Mouse (Mus musculus) MEL (cell line): ENCODE results near the gene Crybb2. TPM values are rescaled to one million over a fixed set of nuclear protein-coding genes. Genes with fewer than 3 reads are reported as not detected.

Experiments
- DNase-seq: peaks from one replicate; pipeline ENCODE4 v3.0.0; 2011; ENCODE audit warnings: low read depth, low spot score
- H3K27ac ChIP-seq: 2 replicates; pipeline ENCODE4 v1.5.1; 2012; ENCODE audit warnings: low read depth, mild to moderate bottlenecking, control low read depth, low read length, moderate library complexity; ENCODE audit not compliant: control insufficient read depth
- H3K27me3 ChIP-seq, 2 experiments: fragments of 150-350 bp in 1 of 2; sonication (generic) in 1 of 2; 2 replicates each; pipeline ENCODE4 v1.6.1; 2012; ENCODE audit warnings: low read length in 2 of 2, mild to moderate bottlenecking in 2 of 2, improper control_type of control experiment in 1 of 2, moderate library complexity in 1 of 2; ENCODE audit not compliant: insufficient read depth in 2 of 2, control insufficient read depth in 1 of 2
- H3K36me3 ChIP-seq, 2 experiments: 2 replicates each; pipeline ENCODE4 v1.6.1; 2012 to 2014; ENCODE audit warnings: low read length in 2 of 2, improper control_type of control experiment in 1 of 2, inconsistent platforms in 1 of 2, mild to moderate bottlenecking in 1 of 2; ENCODE audit not compliant: insufficient read depth in 2 of 2, control insufficient read depth in 1 of 2
- H3K4me1 ChIP-seq, 2 experiments: fragments of 150-350 bp in 1 of 2; sonication (generic) in 1 of 2; 2 replicates each; pipeline ENCODE4 v1.6.1; 2012; ENCODE audit warnings: low read length in 2 of 2, improper control_type of control experiment in 1 of 2, mild to moderate bottlenecking in 1 of 2; ENCODE audit not compliant: insufficient read depth in 2 of 2, control insufficient read depth in 1 of 2
- H3K4me3 ChIP-seq, 2 experiments: fragments of 150-350 bp in 1 of 2; sonication (generic) in 1 of 2; 2 replicates each; pipeline ENCODE4 v1.5.1; 2012; ENCODE audit warnings: low read depth in 2 of 2, low read length in 2 of 2, mild to moderate bottlenecking in 2 of 2, moderate library complexity in 2 of 2, control low read depth in 1 of 2, improper control_type of control experiment in 1 of 2; ENCODE audit not compliant: control insufficient read depth in 1 of 2, insufficient read depth in 1 of 2
- H3K79me2 ChIP-seq: 2 replicates; pipeline ENCODE4 v1.6.1; 2012; ENCODE audit warnings: mild to moderate bottlenecking, low read length, moderate library complexity; ENCODE audit not compliant: control insufficient read depth, poor library complexity, insufficient read depth
- H3K9ac ChIP-seq: 2 replicates; pipeline ENCODE4 v1.6.1; 2012; ENCODE audit warnings: low read depth, mild to moderate bottlenecking, control low read depth, low read length, moderate library complexity; ENCODE audit not compliant: control insufficient read depth, poor library complexity, severe bottlenecking
- H3K9me3 ChIP-seq: fragments of 150-350 bp; sonication (generic); replicated peaks from 2 replicates; pipeline ENCODE4 v1.6.1; 2012; ENCODE audit warnings: mild to moderate bottlenecking, low read length, improper control_type of control experiment, moderate library complexity; ENCODE audit not compliant: insufficient read depth
- BHLHE40 ChIP-seq: IDR thresholded peaks from 2 replicates; pipeline ENCODE4 v1.6.1; 2012; ENCODE audit warnings: low read depth, mild to moderate bottlenecking, inconsistent platforms, low read length, improper control_type of control experiment, borderline replicate concordance
- CTCF ChIP-seq, 3 experiments: IDR thresholded peaks in 2 of 3; conservative IDR thresholded peaks in 1 of 3; 2 replicates each; pipeline ENCODE4 v1.5.1; 2011 to 2012; ENCODE audit warnings: low read length in 3 of 3, low read depth in 2 of 3, mild to moderate bottlenecking in 2 of 3, improper control_type of control experiment in 1 of 3, inconsistent platforms in 1 of 3, mixed read lengths in 1 of 3, moderate library complexity in 1 of 3; ENCODE audit not compliant: control insufficient read depth in 1 of 3, insufficient read depth in 1 of 3, poor library complexity in 1 of 3, severe bottlenecking in 1 of 3
- ELF1 ChIP-seq: IDR thresholded peaks from 2 replicates; pipeline ENCODE4 v1.6.1; 2014; ENCODE audit warnings: low read depth, mild to moderate bottlenecking, inconsistent platforms, low read length, improper control_type of control experiment, moderate library complexity
- ETS1 ChIP-seq: IDR thresholded peaks from 2 replicates; pipeline ENCODE4 v1.6.1; 2012; ENCODE audit warnings: low read depth, mild to moderate bottlenecking, inconsistent platforms, low read length, improper control_type of control experiment, moderate library complexity
- GABPA ChIP-seq: IDR thresholded peaks from 2 replicates; pipeline ENCODE4 v1.6.1; 2012; ENCODE audit warnings: low read depth, mild to moderate bottlenecking, inconsistent platforms, low read length, improper control_type of control experiment, moderate library complexity
- GATA1 ChIP-seq: IDR thresholded peaks from 2 replicates; pipeline ENCODE4 v1.6.1; 2011; ENCODE audit warnings: low read depth, low read length, improper control_type of control experiment
- JUND ChIP-seq: IDR thresholded peaks from 2 replicates; pipeline ENCODE4 v1.6.1; 2011; ENCODE audit warnings: low read depth, mild to moderate bottlenecking, improper control_type of control experiment, low read length
- MAFK ChIP-seq: IDR thresholded peaks from 2 replicates; pipeline ENCODE4 v1.6.1; 2011; ENCODE audit warnings: low read depth, mild to moderate bottlenecking, low read length, improper control_type of control experiment, borderline replicate concordance
- MAX ChIP-seq: IDR thresholded peaks from 2 replicates; pipeline ENCODE4 v1.6.1; 2011; ENCODE audit warnings: low read length, improper control_type of control experiment
- MAZ ChIP-seq: IDR thresholded peaks from 2 replicates; pipeline ENCODE4 v1.6.1; 2012; ENCODE audit warnings: low read depth, mild to moderate bottlenecking, inconsistent platforms, low read length, improper control_type of control experiment
- MYB ChIP-seq: IDR thresholded peaks from 2 replicates; pipeline ENCODE4 v1.6.1; 2011; ENCODE audit warnings: mild to moderate bottlenecking, low read depth, low read length, improper control_type of control experiment
- MYC ChIP-seq: IDR thresholded peaks from 2 replicates; pipeline ENCODE4 v1.6.1; 2011; ENCODE audit warnings: low read depth, mild to moderate bottlenecking, low read length, improper control_type of control experiment, moderate library complexity
- NRF1 ChIP-seq: IDR thresholded peaks from 2 replicates; pipeline ENCODE4 v1.6.1; 2014; ENCODE audit warnings: low read depth, mild to moderate bottlenecking, inconsistent platforms, low read length, improper control_type of control experiment, moderate library complexity; ENCODE audit not compliant: poor library complexity, insufficient read depth, severe bottlenecking
- POLR2A ChIP-seq, 2 experiments: IDR thresholded peaks; 2 replicates each; pipeline ENCODE4 v1.6.1; 2011 to 2012; ENCODE audit warnings: low read length in 2 of 2, mild to moderate bottlenecking in 2 of 2, control low read depth in 1 of 2, improper control_type of control experiment in 1 of 2, low read depth in 1 of 2, moderate library complexity in 1 of 2; ENCODE audit not compliant: control insufficient read depth in 1 of 2, insufficient read depth in 1 of 2, poor library complexity in 1 of 2
- RAD21 ChIP-seq: IDR thresholded peaks from 2 replicates; pipeline ENCODE4 v1.6.1; 2011; ENCODE audit warnings: mild to moderate bottlenecking, low read depth, low read length, improper control_type of control experiment
- TAL1 ChIP-seq: IDR thresholded peaks from 2 replicates; pipeline ENCODE4 v1.6.1; 2012; ENCODE audit warnings: mild to moderate bottlenecking, inconsistent platforms, low read length, moderate library complexity, mixed read lengths
- TCF12 ChIP-seq: IDR thresholded peaks from 2 replicates; pipeline ENCODE4 v1.6.1; 2014; ENCODE audit warnings: low read depth, mild to moderate bottlenecking, inconsistent platforms, low read length, improper control_type of control experiment, moderate library complexity
- UBTF ChIP-seq: IDR thresholded peaks from 2 replicates; pipeline ENCODE4 v1.6.1; 2012; ENCODE audit warnings: low read depth, mild to moderate bottlenecking, inconsistent platforms, low read length, improper control_type of control experiment, moderate library complexity, borderline replicate concordance; ENCODE audit not compliant: insufficient read depth
- USF1 ChIP-seq: IDR thresholded peaks from 2 replicates; pipeline ENCODE4 v1.6.1; 2014; ENCODE audit warnings: low read depth, mild to moderate bottlenecking, inconsistent platforms, low read length, improper control_type of control experiment, moderate library complexity
- USF2 ChIP-seq, 2 experiments: IDR thresholded peaks; 2 replicates each; pipeline ENCODE4 v1.6.1; 2011 to 2012; ENCODE audit warnings: improper control_type of control experiment in 2 of 2, low read length in 2 of 2, borderline replicate concordance in 1 of 2, inconsistent platforms in 1 of 2, low read depth in 1 of 2, mild to moderate bottlenecking in 1 of 2; ENCODE audit not compliant: insufficient read depth in 1 of 2
- ZC3H11A ChIP-seq: IDR thresholded peaks from 2 replicates; pipeline ENCODE4 v1.6.1; 2012; ENCODE audit warnings: low read depth, mild to moderate bottlenecking, inconsistent platforms, low read length, improper control_type of control experiment
- ZNF384 ChIP-seq: IDR thresholded peaks from 2 replicates; pipeline ENCODE4 v1.6.1; 2012; ENCODE audit warnings: low read depth, mild to moderate bottlenecking, inconsistent platforms, low read length, improper control_type of control experiment
- polyA plus RNA-seq, 2 experiments: library from polyadenylated mRNA; stranded (reverse) in 1 of 2; unstranded in 1 of 2; fragments of >175 nt in 1 of 2; fragments of >200 nt in 1 of 2; gene quantifications; 2 replicates each; pipeline versions ENCODE4 v1.2.1 to v1.2.4; 2012; ENCODE audit warnings: low replicate concordance in 2 of 2, low read depth in 1 of 2; ENCODE audit not compliant: insufficient read length in 2 of 2, insufficient read depth in 1 of 2, missing spikeins in 1 of 2
- total RNA-seq: library from RNA; depleted of rRNA; stranded (reverse); fragments of 300-350 nt; gene quantifications from 2 replicates; pipeline ENCODE4 v1.2.3, GENCODE M21; 2012

Crybb2 gene
- total and polyA plus RNA-seq, 3 experiments: not detected

GRCm38 (mm10) chr5:113097551-113097950 is 27.6 kb upstream of the Crybb2 start (continued):
- no peak for TF ChIP-seq GATA1
- TF ChIP-seq MAFK: no peak

GRCm38 (mm10) chr5:113095456-113095855 is 25.5 kb upstream of the Crybb2 start:
- Histone ChIP-seq H3K4me3 (no peak overlapping the region), H3K9me3 (no peaks in the 10 kb centered on the region), H3K36me3 (no peaks in the 10 kb centered on the region), H3K9ac (no peak overlapping the region), H3K79me2 (no peaks in the 10 kb centered on the region), H3K4me1 (no peaks in the 10 kb centered on the region), H3K27me3 (no peaks in the 10 kb centered on the region), H3K27ac (no peak overlapping the region)
- DNase-seq: no peak
- TF ChIP-seq ETS1: no peak
- TF ChIP-seq GATA1: no peak
- TF ChIP-seq TAL1: no peak
- TF ChIP-seq ELF1: no peak
- no peak for TF ChIP-seq TCF12
- no peak for TF ChIP-seq RAD21
- no peak for TF ChIP-seq GABPA
- no peak for TF ChIP-seq ZNF384
- TF ChIP-seq JUND: no peak
- TF ChIP-seq UBTF: no peak
- no peak for TF ChIP-seq MAX

GRCm38 (mm10) chr5:113092406-113092805 is 22.5 kb upstream of the Crybb2 start:
- Histone ChIP-seq H3K9me3 (no peaks in the 10 kb centered on the region), H3K79me2 (no peaks in the 10 kb centered on the region), H3K9ac (no peak overlapping the region), H3K27ac (no peak overlapping the region), H3K36me3 (no peaks in the 10 kb centered on the region), H3K4me3 (no peak overlapping the region), H3K27me3 (no peaks in the 10 kb centered on the region), H3K4me1 (no peaks in the 10 kb centered on the region)
- no peak for DNase-seq
- TF ChIP-seq GATA1 (no peak), MYB (no peak), MAFK (no peak), UBTF (no peak), ZC3H11A (no peak), CTCF (IDR thresholded peaks at IDR 0.05 in 2 of 3, conservative IDR thresholded peaks at IDR 0.05 in 1 of 3; ENCODE audit: control insufficient read depth in 1 of 3, insufficient read depth in 1 of 3, low read depth in 2 of 3, low read length in 3 of 3, poor library complexity in 1 of 3, severe bottlenecking in 1 of 3) (no peak), NRF1 (no peak), USF1 (no peak), MAZ (no peak), POLR2A (IDR thresholded peaks at IDR 0.05; ENCODE audit: control insufficient read depth in 1 of 2, insufficient read depth in 1 of 2, low read depth in 1 of 2, low read length in 2 of 2, poor library complexity in 1 of 2) (no peak), MYC (no peak), USF2 (IDR thresholded peaks at IDR 0.05; ENCODE audit: borderline replicate concordance in 1 of 2, insufficient read depth in 1 of 2, low read depth in 1 of 2, low read length in 2 of 2) (no peak), BHLHE40 (no peak)
